ENCODE assay signal across 23 mouse cellular contexts in genomic region chr15:86921401-86921800, GRCm38 (mm10).
DNase-seq lines count a peak whose midpoint lies in the region; ATAC-seq and TF ChIP-seq lines count a peak whose summit lies in the region.
"Had no signal": no experiment of that assay in that cellular context is flagged by ENCODE, and none has a peak within 500 bp of the region (broad histone marks: within the 10 kb centered on the region; RNA-seq: fewer than 3 reads in every experiment).

No protein-coding gene starts in this region.

- H3K9me3 ChIP-seq in neural tube, embryonic 11.5 days (ENCODE audit: control insufficient read depth, low read length), result no peaks in the 10 kb centered on the region
- H3K9me3 ChIP-seq in neural tube, embryonic 15.5 days (replicated peaks), result no peaks in the 10 kb centered on the region
- no peaks in the 10 kb centered on the region for H3K9me3 ChIP-seq in embryonic facial prominence, embryonic 10.5 days
- no peaks in the 10 kb centered on the region for H3K9me3 ChIP-seq in hindbrain, postnatal 0 days (ENCODE audit: low read length)
- H3K9me3 ChIP-seq: embryonic facial prominence, embryonic 15.5 days; limb, embryonic 10.5 days; stomach, embryonic 15.5 days had no signal

- no peak overlapping the region for H3K9ac ChIP-seq in neural tube, embryonic 11.5 days (ENCODE audit: low read length)
- H3K9ac ChIP-seq in neural tube, embryonic 15.5 days (replicated peaks), result no peak overlapping the region
- no peak overlapping the region for H3K9ac ChIP-seq in hindbrain, postnatal 0 days (replicated peaks; ENCODE audit: low read length)
- H3K9ac ChIP-seq: embryonic facial prominence, embryonic 15.5 days; liver, postnatal 0 days; stomach, embryonic 15.5 days had no signal

- WGBS in neural tube, embryonic 11.5 days, result 16% methylated on average over 8 of the region's 8 CpGs
- WGBS in neural tube, embryonic 15.5 days, result 4% methylated on average over 8 of the region's 8 CpGs
- WGBS in embryonic facial prominence, embryonic 10.5 days, result 4% methylated on average over 8 of the region's 8 CpGs
- WGBS in hindbrain, postnatal 0 days, result 7% methylated on average over 8 of the region's 8 CpGs

- intact Hi-C loops in heart, postnatal 36 days (cut with DNase I), result no loop called here
- intact Hi-C loops in left cerebral cortex, postnatal 10 days (cut with DNase I), result no loop called here

- no peak for TF ChIP-seq CTCF in hindbrain, postnatal 0 days (IDR thresholded peaks at IDR 0.05; ENCODE audit: low read depth)

- no peak overlapping the region for H3K4me2 ChIP-seq in neural tube, embryonic 11.5 days (ENCODE audit: low read depth)
- H3K4me2 ChIP-seq in neural tube, embryonic 15.5 days, result no peak overlapping the region
- H3K4me2 ChIP-seq in hindbrain, postnatal 0 days (ENCODE audit: low read depth, low read length), result 0 out of 2 replicates have a peak overlapping the region, but pooled peaks have one; percentile 8
- H3K4me2 ChIP-seq: embryonic facial prominence, embryonic 15.5 days; heart, embryonic 11.5 days; stomach, embryonic 15.5 days had no signal

- no peak for ATAC-seq in neural tube, embryonic 11.5 days (ENCODE audit: insufficient read depth, low FRiP score, low TSS enrichment)
- ATAC-seq in neural tube, embryonic 15.5 days (ENCODE audit: low FRiP score), result no peak
- ATAC-seq in hindbrain, postnatal 0 days, result no peak
- ATAC-seq: liver, postnatal 0 days had no signal

- H3K4me3 ChIP-seq in neural tube, embryonic 11.5 days (ENCODE audit: low read depth, low read length), result no peak overlapping the region
- H3K4me3 ChIP-seq in neural tube, embryonic 15.5 days (replicated peaks), result no peak overlapping the region
- no peak overlapping the region for H3K4me3 ChIP-seq in embryonic facial prominence, embryonic 10.5 days
- no peak overlapping the region for H3K4me3 ChIP-seq in hindbrain, postnatal 0 days (ENCODE audit: low read length)
- H3K4me3 ChIP-seq: embryonic facial prominence, embryonic 15.5 days; layer of hippocampus, adult 2 months; limb, embryonic 10.5 days; stomach, embryonic 15.5 days had no signal

- no peak overlapping the region for H3K27ac ChIP-seq in neural tube, embryonic 11.5 days (ENCODE audit: low read depth, low read length)
- no peak overlapping the region for H3K27ac ChIP-seq in neural tube, embryonic 15.5 days (replicated peaks)
- no peak overlapping the region for H3K27ac ChIP-seq in embryonic facial prominence, embryonic 10.5 days (replicated peaks)
- H3K27ac ChIP-seq in hindbrain, postnatal 0 days, result no peak overlapping the region
- H3K27ac ChIP-seq: embryonic facial prominence, embryonic 15.5 days; layer of hippocampus, adult 2 months; limb, embryonic 10.5 days; stomach, embryonic 15.5 days had no signal

- H3K36me3 ChIP-seq in neural tube, embryonic 11.5 days (ENCODE audit: control insufficient read depth, insufficient read depth, low read length), result no peaks in the 10 kb centered on the region
- no peaks in the 10 kb centered on the region for H3K36me3 ChIP-seq in neural tube, embryonic 15.5 days
- no peaks in the 10 kb centered on the region for H3K36me3 ChIP-seq in embryonic facial prominence, embryonic 10.5 days (replicated peaks)
- no peaks in the 10 kb centered on the region for H3K36me3 ChIP-seq in hindbrain, postnatal 0 days (ENCODE audit: insufficient read depth, low read length)
- H3K36me3 ChIP-seq: embryonic facial prominence, embryonic 15.5 days; G1E; limb, embryonic 10.5 days; stomach, embryonic 15.5 days had no signal

- peaks cover 8% of the 10 kb centered on the region for H3K4me1 ChIP-seq in neural tube, embryonic 11.5 days (ENCODE audit: control insufficient read depth, insufficient read depth, low read length)
- peaks cover 33% of the 10 kb centered on the region for H3K4me1 ChIP-seq in neural tube, embryonic 15.5 days
- peaks cover 42% of the 10 kb centered on the region for H3K4me1 ChIP-seq in embryonic facial prominence, embryonic 10.5 days
- peaks cover 20% of the 10 kb centered on the region for H3K4me1 ChIP-seq in hindbrain, postnatal 0 days (ENCODE audit: insufficient read depth, low read length)
- H3K4me1 ChIP-seq: stomach, embryonic 15.5 days had no signal

- H3K27me3 ChIP-seq in neural tube, embryonic 11.5 days (ENCODE audit: control insufficient read depth, insufficient read depth, low read length), result no peaks in the 10 kb centered on the region
- no peaks in the 10 kb centered on the region for H3K27me3 ChIP-seq in neural tube, embryonic 15.5 days (replicated peaks)
- H3K27me3 ChIP-seq in embryonic facial prominence, embryonic 10.5 days (replicated peaks; ENCODE audit: low read depth, poor library complexity, severe bottlenecking), result peaks cover 7% of the 10 kb centered on the region
- H3K27me3 ChIP-seq in hindbrain, postnatal 0 days (ENCODE audit: insufficient read depth, low read length), result no peaks in the 10 kb centered on the region
- H3K27me3 ChIP-seq: embryonic facial prominence, embryonic 15.5 days; stomach, embryonic 15.5 days had no signal

- peak; percentile 74 for DNase-seq in heart, adult 11 months
- no peak for DNase-seq in heart, postnatal 36 days
- DNase-seq in neural tube, embryonic 11.5 days (ENCODE audit: low spot score), result peak; percentile 19
- DNase-seq in embryonic facial prominence, embryonic 10.5 days (ENCODE audit: low spot score), result peak; percentile 35
- peak; percentile 8 for DNase-seq in hindbrain, postnatal 0 days (ENCODE audit: low spot score)
- DNase-seq in urinary bladder, postnatal 10 days (ENCODE audit: low spot score), result no peak
- DNase-seq in left cerebral cortex, postnatal 10 days (ENCODE audit: extremely low spot score in 1 of 2, low spot score in 2 of 2), result no peak
- DNase-seq: adrenal gland, postnatal 25 days; cerebellum, adult 18-20 months; cerebellum, postnatal 36 days; heart, postnatal 10 days; kidney, adult 2 months; kidney, postnatal 10 days; liver, postnatal 0 days; lung, postnatal 10 days; thymus, adult 18-20 months had no signal

Comparison
In these comparisons a context has a peak if more than half of its experiments do, and no peak if none do; other contexts are left out.
1. DNase-seq: peak in heart, adult 11 months (single experiment), neural tube, embryonic 11.5 days (single experiment), embryonic facial prominence, embryonic 10.5 days (single experiment) and hindbrain, postnatal 0 days (single experiment); none in heart, postnatal 36 days (0 of 2), urinary bladder, postnatal 10 days (single experiment) and left cerebral cortex, postnatal 10 days (0 of 2).